Mouse (Mus musculus): Measurements from ENCODE around the gene Ttc25.
"Not testable (repeated sequence)": the region's sequence is repeated elsewhere in the genome, so short reads cannot be mapped to it uniquely, and the experiment has no call there.

Ttc25 gene

DNA sequence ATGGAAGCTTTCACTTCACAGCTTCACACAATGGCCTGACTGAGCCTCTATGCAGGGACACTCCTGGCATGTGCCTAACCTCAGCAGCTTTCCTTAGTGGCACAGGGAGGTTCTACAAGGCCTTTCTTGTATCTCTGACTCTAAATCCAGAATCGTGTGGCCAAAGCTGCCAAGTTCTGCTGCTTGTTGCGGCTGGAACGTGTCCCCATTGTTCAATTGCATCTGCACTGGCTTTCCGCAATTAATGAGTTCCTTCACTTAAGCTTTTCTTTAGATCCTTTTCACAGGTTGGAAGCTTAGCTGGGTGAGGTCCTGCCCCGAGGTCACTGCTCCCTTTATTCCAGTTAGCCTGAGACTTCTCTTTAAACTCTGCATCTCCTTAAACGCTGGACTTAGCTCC is 11.5 kb upstream of the Ttc25 start:
- DNase-seq = no peak

DNA sequence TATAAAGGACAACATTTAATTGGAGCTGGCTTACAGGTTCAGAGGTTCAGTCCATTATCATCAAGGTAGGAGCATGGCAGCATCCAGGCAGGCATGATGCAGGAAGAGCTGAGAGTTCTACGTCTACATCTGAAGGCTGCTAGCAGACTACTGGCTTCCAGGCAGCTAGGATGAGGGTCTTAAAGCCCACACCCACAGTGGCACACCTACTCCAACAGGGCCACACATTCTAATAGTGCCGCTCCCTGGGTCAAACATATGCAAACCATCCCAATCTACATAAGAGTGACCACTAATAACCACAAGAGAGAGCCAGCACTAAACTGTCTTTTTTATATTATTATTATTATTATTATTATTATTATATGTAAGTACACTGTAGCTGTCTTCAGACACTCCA is 11.0 kb upstream of the Ttc25 start:
- DNase-seq = not testable (repeated sequence)

DNA sequence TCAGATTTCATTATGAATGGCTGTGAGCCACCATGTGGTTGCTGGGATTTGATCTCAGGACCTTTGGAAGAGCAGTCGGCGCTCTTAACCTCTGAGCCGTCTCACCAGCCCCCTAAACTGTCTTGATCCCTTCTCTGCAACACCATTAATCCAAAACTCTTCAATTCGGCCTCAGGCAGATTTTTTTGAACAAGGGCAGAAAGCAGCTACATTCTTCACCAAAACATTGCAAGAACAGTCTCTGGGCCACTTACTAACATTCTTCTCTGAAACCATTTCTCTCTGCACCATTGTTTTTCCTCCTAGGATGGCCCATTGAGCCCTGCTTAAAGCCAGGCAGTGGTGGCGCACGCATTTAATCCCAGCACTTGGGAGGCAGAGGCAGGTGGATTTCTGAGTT is 10.6 kb upstream of the Ttc25 start:
- not testable (repeated sequence) for DNase-seq

GRCm38 (mm10) chr11:100535996-100536395 is 9.4 kb upstream of the Ttc25 start:
- DNase-seq = no peak

GRCm38 (mm10) chr11:100536466-100536865 is 8.9 kb upstream of the Ttc25 start:
- DNase-seq = no peak

DNA sequence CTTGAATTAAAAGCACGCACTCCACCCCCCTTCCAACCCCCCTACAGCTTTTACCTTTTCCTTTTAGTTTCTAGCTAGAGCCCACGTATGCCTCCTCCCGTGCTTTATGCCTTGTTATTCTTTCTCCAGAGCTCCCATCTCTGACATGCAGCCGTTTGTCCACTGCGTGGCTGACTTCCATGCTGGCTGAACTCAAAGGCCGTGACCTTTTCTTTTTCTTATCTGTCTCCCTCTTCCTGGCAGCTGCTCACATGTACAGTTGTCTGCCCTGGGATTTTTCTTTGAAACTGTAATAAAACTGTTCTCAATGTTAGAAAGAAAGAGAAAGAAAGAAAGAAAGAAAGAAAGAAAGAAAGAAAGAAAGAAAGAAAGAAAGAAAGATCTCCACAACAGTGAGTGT is 4.4 kb upstream of the Ttc25 start:
- no peak for DNase-seq

- DNase-seq = no peak
These were observed 3.8 kb upstream of the Ttc25 start for GRCm38 (mm10) chr11:100541577-100541976.

DNA sequence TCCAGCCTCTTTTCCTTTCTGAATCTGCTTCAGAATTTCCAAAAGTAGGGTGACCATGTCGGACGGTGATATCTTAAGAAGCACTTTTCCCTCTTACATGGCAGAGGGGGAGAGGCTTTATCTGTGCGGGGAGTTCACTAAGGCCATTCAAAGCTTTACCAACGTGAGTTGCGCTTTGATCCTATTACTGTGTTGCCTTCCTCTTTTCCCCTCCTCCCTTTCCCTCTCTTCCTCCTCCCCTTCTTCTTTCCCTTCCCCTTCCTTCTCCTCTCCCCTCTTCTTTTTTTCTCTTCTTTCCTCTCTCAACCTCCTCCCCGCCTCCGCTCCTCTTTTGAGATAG is 309 bp downstream of the Ttc25 start:
- DNase-seq = no peak

DNA sequence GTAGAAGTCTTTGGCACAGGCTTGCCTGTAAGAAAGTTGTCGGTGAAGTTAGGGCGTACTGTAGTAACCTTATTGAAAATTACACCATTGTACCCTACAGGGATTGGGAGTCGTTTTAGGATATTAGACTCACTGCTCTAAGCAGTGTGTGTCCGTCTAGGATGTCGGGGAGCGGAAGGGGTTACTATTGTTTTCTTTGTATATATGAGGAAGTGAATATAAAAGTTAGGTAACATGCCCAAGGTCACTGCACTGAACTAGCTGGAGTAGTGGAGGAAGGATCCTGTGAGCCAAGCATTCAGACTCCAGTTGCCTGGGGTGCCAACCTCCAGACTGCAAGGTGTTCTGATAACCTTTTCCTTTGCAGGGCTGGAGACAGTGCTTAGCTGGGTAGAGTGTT is 1.5 kb downstream of the Ttc25 start:
- DNase-seq = no peak

DNA sequence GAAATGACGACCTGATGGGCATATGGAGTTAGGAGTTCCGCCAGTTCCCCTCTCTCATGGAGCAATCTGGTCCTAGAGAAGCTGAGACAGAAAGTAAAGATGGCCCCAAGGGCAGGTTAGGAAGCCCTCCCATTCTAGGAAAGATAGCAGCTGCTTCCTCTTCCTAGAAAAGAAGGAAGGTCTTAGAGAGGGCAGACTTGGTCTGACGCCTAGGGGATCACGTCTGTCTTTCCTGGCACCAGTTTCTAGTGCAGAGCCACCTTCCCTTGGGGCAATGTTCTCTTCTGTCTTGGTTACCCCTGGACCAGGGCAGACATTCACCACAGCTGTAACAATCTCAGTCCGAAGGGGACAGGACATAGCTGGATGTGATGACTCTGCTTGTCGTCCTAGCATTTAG is 2.7 kb downstream of the Ttc25 start:
- no peak for DNase-seq

- no peak for DNase-seq
These were observed 4.1 kb downstream of the Ttc25 start for GRCm38 (mm10) chr11:100549466-100549865.

DNA sequence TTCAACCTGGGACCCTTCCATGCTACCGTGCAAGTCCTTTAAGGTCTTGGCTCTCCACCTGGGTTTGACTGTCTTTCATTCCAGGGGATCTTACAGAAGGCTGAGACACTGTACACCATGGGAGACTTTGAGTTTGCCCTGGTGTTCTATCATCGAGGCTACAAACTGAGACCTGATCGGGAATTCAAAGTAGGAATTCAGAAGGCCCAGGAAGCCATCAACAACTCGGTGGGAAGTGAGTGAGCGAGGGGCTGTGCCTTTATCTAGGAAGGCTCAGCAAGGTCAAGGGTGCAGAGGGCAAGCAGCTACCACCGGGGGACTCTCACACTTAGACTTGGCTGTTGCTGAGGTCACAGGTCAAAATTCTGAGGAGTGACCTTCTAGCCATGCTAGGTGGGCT is 4.7 kb downstream of the Ttc25 start:
- DNase-seq = no peak

DNA sequence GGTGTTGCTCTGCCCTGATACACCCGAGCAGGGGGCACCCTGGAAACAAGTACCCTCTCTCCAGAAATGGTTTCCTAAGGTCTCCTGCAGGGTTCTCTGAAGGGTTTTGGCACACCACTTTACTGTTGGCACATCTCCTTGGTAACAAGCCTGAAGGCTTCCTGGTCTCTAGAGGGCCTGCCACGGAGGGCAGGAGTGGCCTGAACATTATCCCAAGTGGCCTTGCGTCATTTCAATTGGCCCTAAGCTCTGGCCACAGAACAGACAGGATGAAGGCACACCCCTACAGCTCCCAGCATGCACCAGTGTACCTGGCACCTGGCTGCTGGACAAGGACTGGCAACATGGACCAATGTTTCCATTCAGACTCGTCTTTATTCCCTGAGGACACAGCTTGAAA is 7.4 kb downstream of the Ttc25 start:
- no peak for DNase-seq

DNA sequence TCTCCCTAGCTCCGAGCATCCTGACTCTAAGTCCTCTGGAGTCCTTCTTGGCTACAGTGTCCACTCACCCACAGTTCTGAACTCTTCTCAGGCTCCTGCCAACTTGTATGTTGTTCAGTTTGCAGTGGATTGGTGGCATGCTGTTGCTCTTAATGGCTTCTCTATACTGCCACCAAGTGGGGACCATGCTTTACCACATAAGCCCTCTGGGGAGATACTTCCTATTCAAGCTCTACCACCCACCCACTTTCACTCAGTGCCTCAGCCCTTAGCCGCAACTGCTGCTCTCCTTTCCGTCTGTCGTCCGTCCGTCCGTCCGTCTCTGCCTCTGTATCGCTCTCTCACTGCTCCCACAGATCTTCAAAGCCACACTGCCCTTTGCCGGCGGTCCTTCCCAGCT is 10.2 kb downstream of the Ttc25 start:
- DNase-seq = peak; percentile 39

- DNase-seq = no peak
These were observed 12.2 kb downstream of the Ttc25 start for GRCm38 (mm10) chr11:100557563-100557962.

- no peak for DNase-seq
These were observed 14.1 kb downstream of the Ttc25 start for GRCm38 (mm10) chr11:100559476-100559875.

DNA sequence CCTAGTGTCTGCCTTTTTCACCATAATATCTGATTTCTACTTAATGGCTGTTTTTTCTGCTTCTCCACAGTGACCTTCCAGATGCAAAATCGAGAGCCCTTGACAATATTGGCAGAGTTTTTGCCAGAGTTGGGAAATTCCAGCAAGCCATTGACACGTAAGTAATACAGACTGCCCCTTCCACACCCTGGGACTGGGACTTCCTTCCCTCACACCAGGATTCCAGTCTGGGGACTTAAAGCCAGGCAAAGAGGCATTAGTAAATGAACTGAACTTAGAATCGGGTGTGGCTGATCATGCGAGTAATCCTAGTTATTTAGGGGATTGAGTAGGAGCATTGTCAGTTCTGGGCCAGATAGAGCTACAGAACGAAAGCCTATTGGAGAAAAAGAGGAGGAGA is 16.3 kb downstream of the Ttc25 start:
- DNase-seq = no peak

DNA sequence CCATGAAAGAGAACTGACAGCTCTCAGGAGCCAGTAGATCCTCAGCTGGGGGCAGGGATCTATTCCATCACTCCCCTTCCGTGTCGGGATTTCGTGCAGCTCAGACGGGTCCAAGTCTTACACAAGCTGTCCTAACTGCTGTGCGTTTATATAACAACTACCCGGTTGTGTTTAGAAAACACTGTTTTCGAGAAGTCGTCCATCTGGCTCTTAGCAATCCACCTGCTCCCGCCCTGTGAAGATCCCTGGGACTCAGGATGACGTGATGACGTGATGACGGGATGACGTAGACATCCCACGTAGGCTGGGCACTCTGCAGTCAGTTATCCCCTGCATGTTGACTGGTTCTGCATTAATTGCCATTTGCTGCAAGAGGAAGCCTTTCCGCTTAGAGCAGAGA is 18.9 kb downstream of the Ttc25 start:
- peak; percentile 53 for DNase-seq

GRCm38 (mm10) chr11:100564703-100565102 is 19.3 kb downstream of the Ttc25 start:
- DNase-seq = no peak

- DNase-seq = no peak
These were observed 21.8 kb downstream of the Ttc25 start for GRCm38 (mm10) chr11:100567229-100567628.

GRCm38 (mm10) chr11:100567815-100568245 is 22.4 kb downstream of the Ttc25 start:
- DNase-seq = no peak

DNA sequence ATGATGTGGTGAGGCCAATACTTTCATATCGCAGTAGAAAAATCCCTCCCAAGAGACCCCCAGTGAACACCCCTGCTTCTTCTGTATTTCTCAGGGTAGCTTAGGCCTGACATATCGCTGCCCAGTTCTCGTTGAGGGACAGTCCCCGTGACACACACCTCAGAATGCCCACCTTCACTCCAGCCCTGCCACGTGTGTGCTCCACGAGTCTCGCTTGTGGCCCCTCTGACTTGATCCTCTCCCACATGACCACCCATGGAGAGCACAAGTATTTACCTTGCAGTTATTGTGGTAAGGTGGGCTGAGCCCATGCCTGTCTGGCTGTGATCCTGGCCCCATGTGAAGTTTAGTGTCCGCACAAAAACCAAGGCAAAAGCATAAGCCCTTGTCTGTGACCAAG is 23.3 kb downstream of the Ttc25 start:
- DNase-seq = no peak

- no peak for DNase-seq
These were observed 24.4 kb downstream of the Ttc25 start for GRCm38 (mm10) chr11:100569789-100570188.

DNA sequence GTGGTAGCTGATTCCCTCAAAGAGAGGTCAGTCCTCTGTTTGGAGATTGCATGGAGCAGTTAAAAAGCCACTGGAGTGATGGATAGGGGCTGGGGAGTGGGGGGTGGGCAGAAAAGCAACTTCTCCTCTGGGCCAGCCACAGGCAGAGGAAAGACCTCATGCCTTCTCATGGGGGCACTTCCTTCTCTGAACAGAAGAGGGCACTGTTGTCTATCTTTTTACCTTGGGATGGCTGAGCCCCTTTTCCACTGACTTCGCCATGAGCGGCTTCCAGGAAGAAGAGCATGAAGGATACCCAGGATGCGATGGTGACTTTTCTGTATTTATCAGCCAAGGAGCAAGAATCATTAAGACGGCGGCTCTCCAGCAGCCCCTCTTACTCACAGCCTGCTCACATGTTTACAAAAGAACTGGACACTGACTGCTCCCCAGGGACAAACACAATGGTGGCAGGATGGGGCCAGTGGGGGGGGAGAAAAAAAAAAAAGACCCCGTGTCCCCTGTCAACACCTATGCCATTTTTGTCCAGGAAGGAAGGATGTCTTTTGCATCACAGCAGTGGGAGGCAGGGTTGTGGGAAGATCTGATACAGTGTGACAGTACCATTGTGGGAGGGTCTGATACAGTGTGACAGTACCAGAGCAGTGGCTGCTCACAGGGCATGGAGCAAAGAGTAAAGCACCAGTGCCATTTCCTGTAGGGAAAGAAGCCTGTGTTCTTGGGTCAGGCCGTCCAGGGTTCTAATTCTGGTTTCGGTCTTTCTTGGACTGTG is 25.2 kb downstream of the Ttc25 start:
- DNase-seq = peak; percentile 72

GRCm38 (mm10) chr11:100571202-100571567 is 25.8 kb downstream of the Ttc25 start:
- DNase-seq = no peak

Data from right cerebral cortex, postnatal 4 days (tissue).